Mouse (Mus musculus) gastrocnemius, adult 18-20 months (tissue): ENCODE measurements around the gene Gm28168. TPM values are rescaled to one million over a fixed set of nuclear protein-coding genes. Genes with fewer than 3 reads are reported as not detected.
"Not testable (repeated sequence)": the region's sequence is repeated elsewhere in the genome, so short reads cannot be mapped to it uniquely, and the experiment has no call there.

Experiments
- DNase-seq: peaks from one replicate; pipeline ENCODE4 v3.0.0; 2021; ENCODE audit warnings: low spot score
- long read RNA-seq, 2 experiments: library from polyadenylated mRNA; stranded (forward); transcript quantifications; one replicate each; pipeline ENCODE4 v2.0.0; 2021
- total RNA-seq, 2 experiments: library from RNA; stranded (reverse); gene quantifications; 2 replicates each; pipeline ENCODE4 v1.2.3; 2021

Gm28168 gene
- total RNA-seq: not detected
- long read RNA-seq, experiment 1: 0 reads
- long read RNA-seq, experiment 2: 0 reads

DNA sequence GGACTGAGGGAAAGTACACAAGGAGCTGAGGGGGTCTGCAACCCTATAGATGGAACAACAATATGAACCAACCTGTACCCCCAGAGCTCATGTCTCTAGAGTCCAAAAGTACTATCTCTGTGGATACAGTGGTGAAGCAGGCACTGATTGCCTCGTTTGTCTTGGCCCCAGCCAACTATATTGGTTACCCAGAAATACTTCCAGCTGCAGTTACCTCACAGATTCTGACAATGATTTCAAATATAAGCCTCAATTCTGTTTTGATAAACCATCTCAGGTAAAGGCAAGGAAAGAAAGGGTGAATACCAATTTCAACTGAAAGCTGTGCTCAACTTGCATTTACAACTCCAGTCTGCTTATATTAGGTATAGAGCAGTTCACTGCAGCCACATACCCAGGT, at the start of gene Gm28168:
Gm28168 (plus strand) TSS at position 301 of the 400 bp plus-strand sequence.
- not testable (repeated sequence) for DNase-seq

DNA sequence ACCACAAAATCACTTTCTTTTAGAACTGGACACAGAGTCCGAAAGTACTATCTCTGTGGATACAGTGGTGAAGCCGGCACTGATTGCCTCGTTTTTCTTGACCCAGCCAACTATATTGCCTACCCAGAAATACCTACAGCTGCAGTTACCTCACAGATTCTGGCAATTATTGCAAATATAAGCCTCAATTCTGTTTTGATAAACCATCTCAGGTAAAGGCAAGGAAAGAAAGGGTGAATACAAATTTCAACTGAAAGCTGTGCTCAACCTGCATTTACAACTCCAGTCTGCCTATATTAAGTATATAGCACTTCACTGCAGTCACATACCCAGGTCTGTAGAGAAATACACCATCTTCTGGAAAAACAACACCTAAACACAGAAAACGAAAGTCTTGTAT, 37.8 kb downstream of the Gm28168 start, which contains the start of gene Gm7145:
Gm7145 (plus strand) TSS at position 301 of the 400 bp plus-strand sequence.
- no peak for DNase-seq

Other genes with a start within 250 kb of the Gm28168 start
- not detected for gene Gm28363, start 230.9 kb upstream of the Gm28168 start, total RNA-seq
- gene B020011L13Rik, start 146.9 kb upstream of the Gm28168 start, total RNA-seq: not detected
- gene Gm28360, start 97.9 kb upstream of the Gm28168 start, total RNA-seq: not detected
- not detected for gene Gm7145, start 37.9 kb downstream of the Gm28168 start, total RNA-seq
- gene Gm29106, start 248.5 kb downstream of the Gm28168 start, total RNA-seq: not detected